Mouse (Mus musculus) layer of hippocampus, postnatal 14 days (tissue): ENCODE results near the gene Ddr2. TPM values are rescaled to one million over a fixed set of nuclear protein-coding genes. Genes with fewer than 3 reads are reported as not detected.
A peak's percentile ranks its signal among the peaks of the same experiment; 100 is the strongest.

Experiments used
- DNase-seq, 2 experiments: peaks; one replicate each; pipeline ENCODE4 v3.0.0; 2021 to 2022; ENCODE audit warnings: low spot score in 2 of 2, mixed read lengths in 1 of 2
- long read RNA-seq, 2 experiments: library from polyadenylated mRNA; stranded (forward); transcript quantifications; one replicate each; pipeline ENCODE4 v2.0.0; 2021
- total RNA-seq, 2 experiments: library from RNA; stranded (reverse); gene quantifications; 2 replicates each; pipeline ENCODE4 v1.2.3; 2021

Gene Ddr2
- total RNA-seq: 1 to 10 TPM; 6.3 to 9.2 TPM
- long read RNA-seq, experiment 1: 0 reads
- long read RNA-seq, experiment 2, full-length matches to known transcripts: 1 of 3 reads
- long read RNA-seq, experiment 2, partial matches to known transcripts: 0 of 3 reads
- long read RNA-seq, experiment 2, other reads (novel, unspliced or antisense): 2 of 3 reads

DNA sequence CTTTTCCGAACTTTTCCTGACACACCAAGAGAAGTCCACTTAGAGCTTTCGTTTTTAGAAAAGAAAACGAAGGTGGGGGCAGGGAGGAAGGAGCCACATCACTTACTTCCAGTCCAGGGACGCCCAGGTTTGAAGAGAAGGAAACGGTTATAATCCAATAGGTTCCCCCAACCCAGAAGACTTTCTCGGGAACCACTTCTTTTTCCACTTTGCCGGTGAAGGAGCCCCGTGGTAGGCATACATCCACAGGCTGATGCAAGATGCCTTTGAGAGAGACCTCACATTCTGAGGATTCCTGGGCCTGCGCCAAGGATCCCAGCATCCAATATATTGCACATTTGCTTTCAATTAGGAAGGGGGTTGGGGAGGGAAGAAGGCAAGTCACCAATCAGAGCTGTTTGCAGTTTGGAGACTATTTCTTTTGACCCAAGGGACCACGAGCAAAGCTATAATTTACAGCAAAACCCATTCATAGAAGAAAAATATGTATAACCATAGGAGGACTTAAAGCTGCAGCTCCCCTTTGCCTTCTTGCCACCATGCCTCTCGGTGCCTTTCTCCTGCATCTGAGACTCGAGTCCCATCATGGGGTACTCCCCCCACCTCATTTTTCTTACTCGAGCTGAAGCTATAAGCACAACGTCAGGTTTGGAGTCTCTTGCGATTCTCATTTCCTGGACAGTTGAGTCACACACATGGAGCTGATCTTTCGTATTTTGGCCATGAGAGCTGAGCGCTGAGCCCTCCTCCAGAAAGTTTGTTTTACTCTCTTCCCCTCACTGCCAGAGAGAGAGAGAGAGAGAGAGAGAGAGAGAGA, at the start of gene Ddr2:
Ddr2 (minus strand) TSS at position 247 of the 817 bp plus-strand sequence.
- DNase-seq: peak in 1 of 2 experiments; percentile 6

GRCm38 (mm10) chr1:170159707-170160106, 49.1 kb upstream of the Ddr2 start:
- no peak for DNase-seq

DNA sequence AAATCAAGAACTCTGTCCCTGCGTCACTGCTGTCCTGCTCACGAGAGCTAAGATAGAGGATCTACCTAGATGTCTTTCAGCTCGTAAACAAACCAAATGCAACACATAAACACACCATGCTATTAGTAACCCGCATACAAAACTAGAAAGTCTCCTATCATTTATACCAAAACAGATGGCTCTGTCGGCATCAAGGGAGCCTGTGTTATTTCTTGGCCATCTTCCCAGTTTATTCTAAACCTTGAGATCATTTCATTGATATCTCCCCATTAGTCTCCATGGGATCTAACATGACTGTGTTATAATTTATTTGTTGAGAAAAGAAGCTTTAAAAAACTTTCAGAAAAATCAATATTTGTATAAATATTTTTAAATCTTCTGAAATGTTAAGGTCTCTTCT, 45.2 kb upstream of the Ddr2 start:
- no peak for DNase-seq

GRCm38 (mm10) chr1:170155298-170155697, 44.7 kb upstream of the Ddr2 start:
- DNase-seq: no peak

GRCm38 (mm10) chr1:170153986-170154385, 43.4 kb upstream of the Ddr2 start:
- DNase-seq: no peak

DNA sequence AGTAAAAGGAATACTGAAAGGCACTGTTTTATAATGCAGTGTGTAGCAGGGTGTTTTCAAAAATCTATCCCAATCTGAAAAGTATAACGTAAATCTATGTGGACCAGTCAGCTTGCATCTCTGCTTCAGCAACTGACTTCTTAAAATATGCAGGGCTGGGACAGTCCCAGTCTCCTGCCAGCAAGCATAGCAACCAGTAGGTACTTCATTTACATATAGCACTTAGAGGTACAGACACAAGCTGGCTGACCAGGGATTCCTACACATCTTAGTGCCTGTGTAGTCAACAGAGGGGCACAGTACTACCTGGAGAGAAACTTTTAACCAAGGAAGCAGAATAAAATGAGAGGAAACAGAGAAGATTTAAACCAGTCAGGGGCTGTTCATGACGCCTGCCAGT, 42.0 kb upstream of the Ddr2 start:
- no peak for DNase-seq

DNA sequence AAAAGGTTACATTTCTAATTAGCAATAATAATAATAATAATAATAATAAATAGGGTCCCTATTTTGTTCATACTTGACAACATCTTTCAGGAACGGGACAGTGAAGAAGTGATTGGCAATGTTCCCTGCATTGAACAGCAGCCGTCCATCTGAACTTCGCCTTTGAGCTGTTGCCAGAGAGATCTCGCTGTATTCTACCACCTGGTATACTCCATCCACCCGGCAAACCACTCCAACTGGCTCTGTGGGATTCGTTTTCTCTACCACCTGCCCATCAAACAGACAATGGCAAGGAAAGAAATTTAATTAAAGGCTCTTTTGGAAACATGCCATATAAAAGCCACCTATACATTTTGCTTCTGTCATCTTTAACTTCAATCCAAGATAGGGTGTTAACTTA, 40.3 kb upstream of the Ddr2 start:
- no peak for DNase-seq

- DNase-seq: no peak
Observed at GRCm38 (mm10) chr1:170149756-170150155, 39.2 kb upstream of the Ddr2 start.

DNA sequence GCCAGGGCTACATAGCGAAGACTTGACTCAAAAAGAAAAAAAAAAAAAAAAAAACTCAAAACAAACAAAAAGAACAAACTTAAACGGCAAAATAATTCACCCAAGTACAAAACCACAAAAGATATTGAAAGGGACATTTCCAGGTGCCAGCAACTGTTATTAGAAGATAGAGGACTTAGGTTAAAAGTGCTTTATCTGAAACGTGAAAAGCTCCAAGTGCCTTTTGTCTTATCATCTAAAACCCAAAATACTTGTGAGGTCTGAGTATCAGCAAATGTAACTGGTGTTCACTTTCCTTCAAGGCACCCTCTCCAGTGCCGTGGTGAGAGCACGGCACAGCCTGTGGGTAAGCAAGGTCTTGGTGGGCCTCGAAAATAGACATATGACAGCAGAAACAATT, 38.0 kb upstream of the Ddr2 start:
- DNase-seq: no peak

DNA sequence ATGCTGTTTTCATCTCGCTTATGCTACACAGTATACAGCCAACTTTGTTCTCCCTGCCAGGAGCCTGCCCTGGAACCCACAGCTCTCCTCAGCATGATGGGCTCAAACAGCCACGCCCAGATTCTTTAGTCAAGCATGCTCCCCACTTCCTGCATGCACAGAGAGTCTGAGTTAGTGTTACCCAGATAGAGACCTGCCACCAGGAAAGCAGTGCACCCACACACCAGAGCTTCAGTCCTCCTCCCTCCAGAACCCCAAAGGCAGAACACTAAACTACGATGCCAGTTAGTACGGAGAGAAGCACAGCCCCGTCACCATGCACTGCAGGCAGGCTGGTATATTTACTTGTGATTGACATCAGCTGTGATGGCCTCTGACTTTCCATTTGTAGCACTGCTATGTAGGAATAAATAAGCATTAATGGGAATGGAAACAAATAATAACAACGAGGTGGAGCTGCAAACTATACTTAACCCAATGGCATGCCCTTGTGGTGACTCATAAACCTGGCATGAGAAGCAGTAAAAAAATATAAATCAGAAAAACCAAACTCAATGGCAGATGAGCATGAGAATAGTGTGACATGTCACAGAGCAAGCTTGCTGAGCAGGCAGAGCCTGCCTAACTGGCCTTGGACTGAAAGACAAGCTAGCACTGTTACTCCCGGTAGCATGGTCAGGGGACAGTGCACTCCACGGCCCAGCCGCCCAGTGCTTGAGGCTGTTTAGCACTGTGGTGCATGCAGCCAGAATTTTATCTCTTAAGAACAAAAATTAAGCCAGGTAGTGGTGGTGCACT, 37.3 kb upstream of the Ddr2 start:
- no peak for DNase-seq

DNA sequence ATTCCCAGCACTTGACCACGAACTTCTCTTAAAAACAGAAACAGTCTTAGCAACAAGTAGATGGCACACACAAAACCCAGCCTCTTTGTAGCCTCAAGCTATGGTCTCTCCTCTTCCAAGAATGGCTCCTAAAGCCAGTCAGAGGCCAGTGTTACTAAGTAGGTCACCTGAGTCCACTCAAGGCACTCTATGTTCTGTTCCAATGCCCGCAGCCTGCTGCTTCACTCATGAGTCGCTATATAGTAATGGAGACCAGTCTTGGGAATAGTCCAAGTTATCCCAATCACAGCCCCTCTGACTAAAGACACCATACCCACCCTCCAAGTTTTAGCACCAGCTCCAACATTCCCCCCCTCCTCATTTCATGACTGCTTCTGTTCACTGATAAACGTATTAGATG, 35.0 kb upstream of the Ddr2 start:
- DNase-seq: no peak

DNA sequence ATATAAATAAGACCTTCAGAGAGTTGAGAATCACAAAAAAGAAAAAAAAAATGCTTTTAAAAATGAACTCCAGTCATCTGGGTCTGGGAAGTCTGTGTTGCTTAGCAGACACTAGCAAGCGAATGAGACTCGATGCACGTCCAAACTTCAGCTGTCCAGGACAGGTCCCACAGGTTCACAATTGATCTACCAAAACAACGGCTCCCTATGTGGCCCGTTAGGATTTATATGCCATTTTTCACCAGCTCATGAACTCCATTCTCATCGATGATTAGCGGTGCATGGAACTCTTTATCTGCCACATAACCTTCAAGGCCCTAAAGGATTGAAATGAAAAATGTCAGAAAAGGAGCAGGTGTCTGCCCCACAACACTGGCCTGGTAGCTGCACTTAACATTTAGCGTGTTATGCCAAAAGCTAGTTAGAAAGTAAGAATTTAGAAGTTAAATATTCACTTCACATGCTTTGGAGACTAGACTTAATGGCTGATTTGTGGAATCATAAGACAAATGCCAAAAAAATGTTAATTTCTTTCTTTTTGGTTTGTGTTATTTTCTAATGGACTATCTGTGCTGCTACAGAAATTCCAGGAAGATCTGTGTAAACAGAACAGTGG, 31.8 kb upstream of the Ddr2 start:
- DNase-seq: no peak

DNA sequence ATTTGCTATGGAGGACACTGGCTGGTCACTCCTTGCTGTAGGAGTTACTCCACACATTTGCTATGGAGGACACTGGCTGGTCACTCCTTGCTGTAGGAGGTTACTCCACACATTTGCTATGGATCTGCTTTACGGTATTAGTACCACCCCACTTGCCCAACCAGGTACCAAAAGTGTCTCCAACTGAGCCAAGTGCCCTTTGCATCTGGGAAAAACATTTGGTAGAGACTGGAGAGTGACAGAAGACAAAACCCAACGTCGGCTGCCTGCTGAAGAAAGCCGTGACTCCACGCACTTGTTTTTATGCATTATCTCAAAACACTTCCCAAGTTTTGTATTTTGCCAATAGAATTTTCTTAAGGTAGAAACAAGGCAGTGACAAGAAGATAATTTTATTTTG, 31.1 kb upstream of the Ddr2 start:
- DNase-seq: no peak

- DNase-seq: peak; percentile 51 to 70
Observed at GRCm38 (mm10) chr1:170136351-170137009, 25.9 kb upstream of the Ddr2 start.

- no peak for DNase-seq
Observed at GRCm38 (mm10) chr1:170134264-170134663, 23.7 kb upstream of the Ddr2 start.

- no peak for DNase-seq
Observed at GRCm38 (mm10) chr1:170130962-170131361, 20.4 kb upstream of the Ddr2 start.

- DNase-seq: no peak
Observed at GRCm38 (mm10) chr1:170124644-170125043, 14.1 kb upstream of the Ddr2 start.

GRCm38 (mm10) chr1:170113616-170114015, 3.1 kb upstream of the Ddr2 start:
- DNase-seq: no peak

- no peak for DNase-seq
Observed at GRCm38 (mm10) chr1:170112261-170112660, 1.7 kb upstream of the Ddr2 start.

GRCm38 (mm10) chr1:170111651-170112226, 1.2 kb upstream of the Ddr2 start:
- no peak for DNase-seq
